Mouse (Mus musculus) kidney, postnatal 10 days (tissue): Measurements from ENCODE around the gene Hspe1.
"Not testable (repeated sequence)": the region's sequence is repeated elsewhere in the genome, so short reads cannot be mapped to it uniquely, and the experiment has no call there.

Source experiments
- DNase-seq: peaks from one replicate; pipeline ENCODE4 v3.0.0; 2021; ENCODE audit warnings: mixed read lengths

Hspe1 gene

DNA sequence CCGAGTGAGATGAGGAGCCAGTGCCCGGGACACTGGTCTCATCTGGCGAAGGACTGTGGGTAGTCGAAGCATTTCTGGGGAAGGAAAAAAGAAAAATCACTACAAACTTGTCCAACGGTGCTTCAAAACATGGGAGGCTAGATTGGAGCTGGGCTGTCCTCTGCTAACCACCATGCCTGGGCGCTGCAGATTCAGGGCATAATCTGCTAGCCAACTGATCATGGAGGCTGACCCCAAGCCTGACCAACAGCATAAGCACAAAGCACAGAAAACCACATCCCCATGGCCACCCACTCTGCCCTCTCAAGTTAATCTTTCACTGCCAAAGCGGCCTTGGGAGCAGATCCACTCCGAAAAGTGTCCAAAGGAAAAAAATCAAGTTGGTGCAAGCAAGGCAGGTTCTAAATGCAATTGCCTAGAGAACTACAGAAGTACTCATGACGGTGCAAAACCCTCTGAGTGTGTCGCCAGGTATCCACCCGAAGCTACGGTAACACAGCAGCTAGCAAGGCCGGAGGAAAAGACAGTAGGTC is 998 bp upstream of the Hspe1 start:
- DNase-seq = peak; percentile 55

- no peak for DNase-seq
Measured at GRCm38 (mm10) chr1:55087401-55087904, 479 bp upstream of the Hspe1 start.

DNA sequence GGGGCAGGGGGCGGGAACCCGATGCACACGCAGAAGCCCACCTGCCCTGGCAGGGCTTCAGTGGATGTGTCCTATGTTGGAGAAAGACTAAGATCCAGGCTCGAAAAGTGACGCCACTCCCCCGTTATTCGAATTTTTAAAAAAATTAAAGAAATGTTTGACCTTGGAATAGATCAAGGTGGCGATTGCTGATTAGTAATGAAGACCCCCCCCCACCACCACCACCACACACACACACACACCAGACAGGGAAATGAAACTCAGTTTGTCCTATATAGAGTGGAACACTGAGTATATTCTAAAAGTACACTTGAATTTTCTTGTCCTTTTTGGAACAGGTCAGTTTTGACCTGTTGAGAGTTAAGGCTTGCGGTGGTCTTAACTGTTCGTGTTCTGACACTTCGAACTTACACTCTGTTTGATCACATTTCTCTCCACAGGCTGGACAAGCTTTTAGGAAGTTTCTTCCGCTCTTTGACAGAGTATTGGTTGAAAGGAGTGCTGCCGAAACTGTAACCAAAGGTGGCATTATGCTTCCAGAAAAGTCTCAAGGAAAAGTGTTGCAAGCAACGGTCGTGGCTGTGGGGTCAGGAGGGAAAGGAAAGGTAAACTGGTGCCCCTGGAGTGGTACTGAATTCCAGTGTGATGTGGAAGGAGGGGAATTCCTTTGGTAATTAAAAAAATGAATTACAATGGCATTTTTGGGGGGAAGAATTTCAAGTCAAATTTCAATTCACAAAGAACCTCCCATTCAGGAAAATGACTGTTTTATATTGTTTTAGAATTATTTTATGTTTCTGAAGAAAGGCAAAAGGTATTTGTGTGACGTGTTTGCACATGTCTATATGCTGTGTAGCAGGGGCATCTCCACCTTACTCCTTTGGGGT is 922 bp downstream of the Hspe1 start:
- no peak for DNase-seq

DNA sequence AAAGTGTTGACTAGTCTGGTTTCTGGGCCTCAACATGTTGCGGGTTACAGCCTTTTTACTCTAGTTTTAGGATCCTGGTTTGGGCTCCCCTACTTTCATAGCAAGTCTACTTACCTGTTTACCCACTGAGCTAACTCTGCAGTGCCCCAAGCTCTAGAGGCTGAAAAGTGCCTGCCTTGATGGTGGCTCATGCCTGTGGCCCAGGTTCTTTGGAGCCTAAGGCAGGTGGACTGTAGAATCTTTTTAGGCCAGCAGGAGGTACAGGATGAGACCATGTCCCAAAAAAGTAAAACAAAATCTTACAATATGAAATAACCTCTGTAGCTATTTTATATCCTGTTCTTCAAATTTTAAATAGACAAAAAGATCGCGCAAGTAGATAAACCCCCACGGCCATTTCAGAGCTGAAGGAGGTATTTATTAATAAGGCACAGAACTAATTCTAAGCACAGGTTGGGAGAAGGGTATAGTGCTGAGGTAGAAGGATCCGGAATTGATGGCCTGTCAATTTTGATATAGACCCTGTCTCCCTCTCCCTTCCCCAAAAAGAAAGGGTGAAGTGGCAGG is 1.6 kb downstream of the Hspe1 start:
- DNase-seq = no peak

GRCm38 (mm10) chr1:55092056-55092455 is 4.1 kb downstream of the Hspe1 start:
- DNase-seq = no peak

- no peak for DNase-seq
Measured at GRCm38 (mm10) chr1:55092469-55092868, 4.5 kb downstream of the Hspe1 start.

DNA sequence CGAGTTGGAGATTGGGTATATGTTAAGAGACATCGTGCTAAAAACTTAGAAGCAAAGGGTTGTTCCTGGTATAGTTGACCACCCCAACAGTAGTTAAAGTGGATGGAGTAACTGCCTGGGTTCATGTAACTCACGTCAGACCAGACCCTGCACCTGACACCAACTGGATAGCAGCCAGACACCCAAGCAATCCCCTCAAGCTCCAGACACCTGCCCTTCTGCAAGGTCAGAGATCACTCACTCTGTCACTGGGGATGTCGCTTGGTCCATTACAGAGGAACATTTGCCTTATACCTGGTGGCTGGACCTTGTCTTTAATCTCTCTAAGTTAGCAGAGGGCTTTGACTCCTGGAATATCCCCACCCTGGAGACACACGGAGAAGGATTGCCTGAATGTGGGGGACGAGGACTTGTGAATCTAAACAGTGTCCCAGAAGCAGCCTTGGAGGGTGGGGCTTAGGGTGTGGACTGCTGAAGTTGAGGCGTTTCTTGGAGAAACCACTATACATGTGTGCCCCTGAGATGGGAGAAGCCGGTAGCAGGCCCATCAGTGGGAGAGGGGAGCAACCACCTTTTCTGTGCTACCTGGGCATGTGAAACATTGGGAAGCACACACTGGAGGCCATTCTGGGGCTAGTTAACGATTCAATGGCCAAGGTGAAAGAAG is 19.1 kb downstream of the Hspe1 start:
- no peak for DNase-seq

DNA sequence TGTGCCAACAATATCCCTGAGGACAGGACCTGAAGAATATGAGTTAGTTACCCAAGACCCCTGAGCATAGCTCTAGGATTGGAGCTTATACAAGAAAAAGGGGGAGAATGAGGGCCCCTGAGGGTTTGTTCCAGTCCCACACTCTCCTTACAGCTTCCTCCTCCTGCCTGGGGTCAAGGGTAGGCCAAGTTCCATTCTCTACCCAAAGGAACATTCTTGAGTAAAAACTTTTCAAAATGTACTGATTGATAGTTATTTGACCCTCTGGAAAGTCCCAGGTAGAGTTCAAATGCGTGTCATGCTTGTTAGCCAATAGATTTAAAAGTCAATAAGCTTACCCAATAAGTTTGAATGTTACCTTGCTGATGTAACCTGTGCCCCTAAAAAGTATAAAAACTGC is 19.7 kb downstream of the Hspe1 start:
- no peak for DNase-seq

GRCm38 (mm10) chr1:55108473-55108872 is 20.5 kb downstream of the Hspe1 start:
- DNase-seq = no peak

DNA sequence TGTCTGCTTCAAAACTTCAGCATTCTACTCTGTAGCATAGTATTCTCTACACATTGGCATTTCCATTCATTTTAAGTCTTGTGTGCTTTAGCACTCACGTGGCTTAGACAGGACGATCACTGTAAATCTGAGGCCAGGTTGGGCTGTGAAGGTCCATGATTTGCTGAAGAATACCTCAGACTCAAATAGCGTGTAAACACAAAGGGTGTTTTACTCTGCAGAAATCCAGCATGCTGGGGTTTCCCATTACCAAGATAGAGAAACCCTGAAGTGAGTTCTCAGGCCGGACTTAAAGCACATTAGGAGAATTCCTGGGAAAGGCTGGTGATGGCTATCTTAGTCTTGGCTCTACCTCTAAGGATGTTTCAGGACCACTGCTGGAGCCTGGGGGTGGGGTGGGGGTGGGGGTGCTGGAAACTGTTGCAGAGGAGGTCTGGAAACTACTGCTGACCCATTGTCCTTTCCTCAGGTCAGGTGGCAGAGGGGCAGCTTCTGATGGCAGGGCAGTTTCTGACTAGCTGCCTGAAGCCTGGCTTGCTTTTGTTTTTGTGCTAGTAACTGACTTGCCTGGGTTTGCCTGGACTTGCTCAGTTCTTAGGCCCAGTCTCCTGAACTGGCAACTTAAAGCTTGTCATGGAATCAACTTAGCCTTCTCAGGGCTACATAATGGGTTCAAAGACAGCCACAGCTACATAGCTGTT is 21.3 kb downstream of the Hspe1 start:
- no peak for DNase-seq

DNA sequence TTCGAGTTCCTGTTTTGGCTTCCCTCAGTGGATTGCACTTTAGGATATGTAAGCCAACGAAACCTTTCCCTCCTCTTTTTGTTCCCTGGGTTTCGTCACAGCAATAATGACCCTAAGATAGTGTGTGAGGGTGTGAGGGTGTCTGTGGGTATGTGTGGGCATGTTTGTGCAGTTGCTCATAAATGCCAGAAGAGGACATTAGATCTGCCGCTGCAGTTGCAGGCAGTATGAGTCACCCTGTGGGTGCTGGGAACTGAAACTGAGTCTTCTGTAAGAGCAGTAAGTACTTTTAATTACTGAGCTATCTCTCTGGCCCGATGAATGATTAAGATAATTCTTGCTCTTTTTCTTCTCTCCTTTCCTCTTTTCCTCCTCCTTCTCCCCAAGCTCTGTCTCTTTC is 35.1 kb downstream of the Hspe1 start:
- no peak for DNase-seq

DNA sequence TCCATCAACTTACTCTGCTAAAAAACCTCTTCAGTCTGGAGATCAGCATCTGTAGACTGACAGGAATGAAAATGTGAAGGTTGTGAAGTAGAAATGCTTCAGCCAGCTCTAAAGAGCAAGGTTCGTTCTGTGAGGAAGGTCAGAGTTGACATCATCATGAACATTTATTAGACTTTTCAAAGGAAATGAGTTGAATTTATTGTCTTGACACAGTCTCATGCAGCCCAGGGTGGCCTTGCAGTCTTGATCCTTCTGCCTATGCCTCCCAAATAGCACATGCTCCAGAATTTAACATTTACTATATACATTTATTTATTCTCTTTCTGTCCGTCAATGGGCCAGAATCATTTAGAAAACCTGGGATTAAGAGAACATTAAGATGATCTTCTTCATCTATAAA is 35.6 kb downstream of the Hspe1 start:
- DNase-seq = no peak

DNA sequence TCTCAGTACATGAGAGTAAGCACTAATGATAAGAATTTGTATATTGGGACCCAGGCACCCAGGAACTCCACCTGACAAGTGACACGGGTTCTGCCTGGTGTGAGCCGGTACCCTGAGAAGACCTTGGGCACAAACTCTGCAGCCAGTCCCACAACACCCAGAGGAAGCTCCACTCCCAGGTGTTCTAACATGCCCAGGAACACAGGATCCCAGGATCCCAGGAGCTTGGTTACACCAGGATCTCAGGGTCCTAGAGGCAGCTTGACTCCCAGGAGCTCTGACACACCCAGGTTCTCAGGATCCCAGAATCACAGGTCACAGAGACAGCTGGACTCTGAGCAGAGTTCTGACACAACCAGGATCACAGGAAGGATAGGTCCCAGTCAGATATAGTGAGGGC is 36.2 kb downstream of the Hspe1 start:
- not testable (repeated sequence) for DNase-seq

GRCm38 (mm10) chr1:55129716-55130115 is 41.8 kb downstream of the Hspe1 start:
- DNase-seq = no peak

- DNase-seq = no peak
Measured at GRCm38 (mm10) chr1:55130190-55130916, 42.4 kb downstream of the Hspe1 start.

DNA sequence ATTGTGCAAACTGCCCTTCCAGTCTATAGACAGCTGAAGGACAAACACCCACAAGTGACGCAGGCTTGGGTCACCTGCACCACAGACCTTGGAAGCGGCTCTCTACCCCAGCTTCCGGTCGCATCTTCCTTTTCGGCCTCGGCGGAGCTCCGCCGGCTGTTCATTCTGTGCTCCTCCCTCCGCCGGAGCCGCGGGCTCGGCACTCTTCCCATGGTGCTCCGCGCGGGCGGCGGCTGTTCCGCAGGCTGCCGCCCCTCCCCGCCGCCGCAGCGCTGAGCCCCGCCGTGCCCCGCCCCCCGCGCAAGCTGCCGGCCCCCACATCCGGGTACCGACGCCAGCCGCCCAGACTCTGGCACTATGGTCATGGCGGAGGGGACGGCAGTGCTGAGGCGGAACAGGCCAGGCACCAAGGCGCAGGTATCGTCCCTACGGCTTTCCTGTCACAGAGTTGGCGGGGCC is 43.0 kb downstream of the Hspe1 start, which contains the start of gene Mob4:
Gene Mob4 (plus strand): TSS at position 289 of the 459 bp plus-strand sequence.
- peak; percentile 97 for DNase-seq

DNA sequence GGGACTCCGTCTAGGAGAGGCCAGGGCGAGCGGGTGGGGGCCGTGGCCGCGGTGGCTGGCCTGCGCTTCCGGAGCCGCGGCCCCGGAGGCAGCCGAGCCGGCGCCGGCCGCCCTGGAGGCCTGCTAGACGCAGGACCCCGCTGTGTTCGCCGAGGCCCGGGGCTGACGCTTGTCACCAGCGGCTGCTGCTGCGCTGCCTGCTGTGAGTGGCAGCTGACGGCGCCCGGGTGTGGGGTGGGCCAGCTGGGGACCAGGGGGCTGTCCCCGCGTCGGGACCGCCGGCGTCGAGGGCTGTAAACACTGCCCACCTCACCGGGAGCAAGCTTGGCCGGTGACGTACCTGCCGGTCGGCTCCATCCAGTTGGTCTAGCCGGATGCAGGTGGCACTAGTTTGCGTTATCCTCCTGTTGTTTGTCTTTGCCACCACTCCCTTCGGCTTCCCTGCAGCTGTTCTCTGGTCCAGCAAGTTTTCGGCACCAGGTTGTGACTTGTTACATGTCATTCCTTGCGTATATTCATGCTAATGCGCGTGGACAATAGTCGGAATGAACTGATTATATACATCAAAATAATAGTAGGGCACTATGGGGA is 43.6 kb downstream of the Hspe1 start:
- DNase-seq = no peak

DNA sequence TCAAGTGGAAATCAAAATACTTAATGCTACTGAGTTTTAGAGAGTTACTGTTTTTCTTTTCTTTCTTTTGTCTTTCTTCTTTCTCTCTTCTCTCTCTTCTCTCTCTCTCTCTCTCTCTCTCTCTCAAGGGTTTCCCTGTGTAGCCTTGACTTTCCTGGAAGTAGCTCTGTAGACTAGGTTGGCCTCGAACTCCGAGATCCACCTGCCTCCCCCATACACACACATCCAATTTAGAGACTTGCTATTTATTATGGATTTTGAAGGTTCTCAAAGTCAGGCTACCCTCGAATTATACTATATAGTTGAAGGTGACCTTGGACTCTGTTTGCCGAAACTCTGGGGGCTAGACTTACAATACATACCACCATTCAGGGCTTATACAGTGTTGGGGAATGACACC is 44.4 kb downstream of the Hspe1 start:
- no peak for DNase-seq

GRCm38 (mm10) chr1:55133173-55133572 is 45.2 kb downstream of the Hspe1 start:
- DNase-seq = no peak

DNA sequence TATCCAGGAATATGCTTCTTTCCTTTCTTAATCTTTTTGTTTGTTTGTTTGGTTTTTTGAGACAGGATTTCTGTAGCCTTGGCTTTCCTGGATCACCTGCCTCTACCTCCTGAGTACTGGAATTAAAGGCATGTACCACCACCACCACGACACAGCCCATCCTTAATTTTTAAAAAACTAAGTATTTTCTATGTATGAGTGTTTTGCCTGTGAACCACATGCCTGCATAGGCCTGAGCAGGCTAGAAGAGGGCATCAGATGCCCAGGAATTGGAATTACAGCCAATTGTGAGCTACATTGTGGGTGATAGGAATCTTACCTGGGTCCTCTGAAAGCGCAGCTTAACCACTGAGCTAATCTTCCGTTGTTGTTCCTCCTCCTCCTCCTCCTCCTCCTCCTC is 46.4 kb downstream of the Hspe1 start:
- no peak for DNase-seq

- DNase-seq = no peak
Measured at GRCm38 (mm10) chr1:55135846-55136245, 47.9 kb downstream of the Hspe1 start.
